Mouse (Mus musculus) thymus, adult 2 months (tissue): ENCODE measurements around the gene Tex264. TPM values are rescaled to one million over a fixed set of nuclear protein-coding genes. Genes with fewer than 3 reads are reported as not detected.
A peak's percentile ranks its signal among the peaks of the same experiment; 100 is the strongest.

Experiments
- DNase-seq: peaks from one replicate; pipeline ENCODE4 v3.0.0; 2021
- H3K27ac ChIP-seq: fragments of 200-500 bp; 2 replicates; pipeline ENCODE4 v1.5.1; 2012; ENCODE audit warnings: low read length, control low read depth; ENCODE audit not compliant: control insufficient read depth, insufficient read depth
- H3K27me3 ChIP-seq: fragments of 200-500 bp; 2 replicates; pipeline ENCODE4 v1.6.1; 2012; ENCODE audit warnings: mild to moderate bottlenecking, low read length, moderate library complexity, mixed read lengths; ENCODE audit not compliant: control insufficient read depth, insufficient read depth
- H3K36me3 ChIP-seq: fragments of 200-500 bp; 2 replicates; pipeline ENCODE4 v1.6.1; 2012; ENCODE audit warnings: mild to moderate bottlenecking, low read length, moderate library complexity; ENCODE audit not compliant: control insufficient read depth, insufficient read depth
- H3K4me1 ChIP-seq: fragments of 200-500 bp; replicated peaks from 2 replicates; pipeline ENCODE4 v1.6.1; 2012; ENCODE audit warnings: low read length; ENCODE audit not compliant: control insufficient read depth, insufficient read depth
- H3K4me3 ChIP-seq: fragments of 200-500 bp; 2 replicates; pipeline ENCODE4 v1.5.1; 2012; ENCODE audit warnings: mild to moderate bottlenecking, low read length, control low read depth, moderate library complexity; ENCODE audit not compliant: control insufficient read depth, insufficient read depth
- CTCF ChIP-seq: fragments of 200-500 bp; IDR thresholded peaks from 2 replicates; pipeline ENCODE4 v1.5.1; 2012; ENCODE audit warnings: mild to moderate bottlenecking, control low read depth, low read length, moderate library complexity, borderline replicate concordance; ENCODE audit not compliant: control insufficient read depth, poor library complexity, insufficient read depth; ENCODE audit errors: extremely low read depth
- POLR2A ChIP-seq: fragments of 200-500 bp; IDR thresholded peaks from 2 replicates; pipeline ENCODE4 v1.6.1; 2012; ENCODE audit warnings: mild to moderate bottlenecking, low read length, control low read depth, moderate library complexity; ENCODE audit not compliant: control insufficient read depth, poor library complexity, insufficient read depth; ENCODE audit errors: extremely low read depth
- WGBS: fragments of 180-500 bp; shearing (Covaris S2); methylation state at CpG from one replicate; pipeline ENCODE4 v1.1.7; 2018; 5-methylcytosine and 5-hydroxymethylcytosine counted together
- polyA plus RNA-seq: library from polyadenylated mRNA; depleted of rRNA; stranded (reverse); fragments of >200 nt; gene quantifications from 2 replicates; pipeline ENCODE4 v1.2.3, GENCODE M21; 2012

Tex264 gene
- polyA plus RNA-seq, 1 experiment: 104 TPM

- no peaks in the 10 kb centered on the region for H3K27me3 ChIP-seq
- no peak overlapping the region for H3K4me3 ChIP-seq
- H3K4me1 ChIP-seq: no peaks in the 10 kb centered on the region
- peaks cover 31% of the 10 kb centered on the region for H3K36me3 ChIP-seq
- WGBS: over 99% methylated on average over 4 of the region's 4 CpGs
- DNase-seq: no peak
- H3K27ac ChIP-seq: no peak overlapping the region
- TF ChIP-seq CTCF (no peak), POLR2A (no peak)
Measured at GRCm38 (mm10) chr9:106716729-106717128, 31.0 kb upstream of the Tex264 start.

- no peak overlapping the region for H3K4me3 ChIP-seq
- no peak overlapping the region for H3K27ac ChIP-seq
- H3K36me3 ChIP-seq: peaks cover 31% of the 10 kb centered on the region
- no peak for TF ChIP-seq POLR2A
- TF ChIP-seq CTCF: no peak
- H3K27me3 ChIP-seq: no peaks in the 10 kb centered on the region
- no peak for DNase-seq
- no peaks in the 10 kb centered on the region for H3K4me1 ChIP-seq
- WGBS: 92% methylated on average over 2 of the region's 2 CpGs
Measured at GRCm38 (mm10) chr9:106716232-106716631, 30.5 kb upstream of the Tex264 start.

- TF ChIP-seq POLR2A (no peak), CTCF (no peak)
- H3K36me3 ChIP-seq: peaks cover 28% of the 10 kb centered on the region
Measured at GRCm38 (mm10) chr9:106712470-106712869, 26.7 kb upstream of the Tex264 start.

GRCm38 (mm10) chr9:106692973-106693481 is 7.3 kb upstream of the Tex264 start:
- no peak for DNase-seq
- H3K36me3 ChIP-seq: peaks cover 18% of the 10 kb centered on the region; the same call in 1 of the 2 replicates
- no peaks in the 10 kb centered on the region for H3K4me1 ChIP-seq
- H3K27me3 ChIP-seq: no peaks in the 10 kb centered on the region
- no peak overlapping the region for H3K4me3 ChIP-seq
- TF ChIP-seq POLR2A (no peak), CTCF (no peak)
- WGBS: 96% methylated on average over 11 of the region's 11 CpGs
- no peak overlapping the region for H3K27ac ChIP-seq

More at GRCm38 (mm10) chr9:106712470-106712869, 26.7 kb upstream of the Tex264 start:
- Histone ChIP-seq H3K4me3 (no peak overlapping the region), H3K27me3 (no peaks in the 10 kb centered on the region), H3K4me1 (no peaks in the 10 kb centered on the region), H3K27ac (no peak overlapping the region)
- 98% methylated on average over 2 of the region's 2 CpGs for WGBS
- DNase-seq: no peak

GRCm38 (mm10) chr9:106688834-106689233 is 3.1 kb upstream of the Tex264 start:
- no peak overlapping the region for H3K4me3 ChIP-seq
- H3K36me3 ChIP-seq: peaks cover 9% of the 10 kb centered on the region; the same call in 1 of the 2 replicates
- WGBS: 93% methylated on average over 8 of the region's 8 CpGs
- DNase-seq: no peak
- no peak for TF ChIP-seq CTCF
- no peak for TF ChIP-seq POLR2A
- H3K4me1 ChIP-seq: peaks cover 9% of the 10 kb centered on the region
- no peak overlapping the region for H3K27ac ChIP-seq
- H3K27me3 ChIP-seq: no peaks in the 10 kb centered on the region

- Histone ChIP-seq H3K27me3 (no peaks in the 10 kb centered on the region), H3K27ac (no peak overlapping the region), H3K4me3 (no peak overlapping the region), H3K36me3 (no peaks in the 10 kb centered on the region), H3K4me1 (peaks cover 9% of the 10 kb centered on the region)
- TF ChIP-seq CTCF (peak; percentile 76; the same call in 1 of the 2 replicates), POLR2A (no peak)
- WGBS: 45% methylated on average over 8 of the region's 8 CpGs
- DNase-seq: peak; percentile 74
Measured at GRCm38 (mm10) chr9:106686983-106687650, 1.4 kb upstream of the Tex264 start.
